Mouse (Mus musculus): Measurements from ENCODE around the gene Mcemp1.

- no peak for TF ChIP-seq POLR2A (IDR thresholded peaks at IDR 0.05; ENCODE audit: insufficient read depth, low read depth, low read length)
- TF ChIP-seq CTCF (IDR thresholded peaks at IDR 0.05; ENCODE audit: insufficient read depth, low read depth, low read length): no peak
Observed at GRCm38 (mm10) chr8:3631478-3631875, 34.1 kb upstream of the Mcemp1 start.
